Mouse (Mus musculus) limb, embryonic 12.5 days (tissue): Measurements from ENCODE around the gene Phf1. TPM values are rescaled to one million over a fixed set of nuclear protein-coding genes. Genes with fewer than 3 reads are reported as not detected.

Experiments
- ATAC-seq: fragments of 200-750 bp; cut with Nextera tagmentation; 2 replicates; pipeline ENCODE4 v1.8.0; 2017; ENCODE audit warnings: low read depth, moderate TSS enrichment; ENCODE audit not compliant: insufficient number of reproducible peaks, insufficient read depth, low FRiP score, low TSS enrichment
- H3K27ac ChIP-seq: fragments of 300-500 bp; sonication (generic); 2 replicates; pipeline ENCODE4 v1.5.1; 2016; ENCODE audit warnings: mild to moderate bottlenecking, moderate library complexity
- H3K27me3 ChIP-seq: fragments of 300-500 bp; sonication (generic); 2 replicates; pipeline ENCODE4 v1.6.1; 2016; ENCODE audit warnings: mild to moderate bottlenecking, moderate library complexity
- H3K36me3 ChIP-seq: fragments of 300-500 bp; sonication (generic); 2 replicates; pipeline ENCODE4 v1.6.1; 2016; ENCODE audit warnings: mild to moderate bottlenecking, moderate library complexity
- H3K4me1 ChIP-seq: fragments of 300-500 bp; sonication (generic); replicated peaks from 2 replicates; pipeline ENCODE4 v1.6.1; 2016
- H3K4me2 ChIP-seq: fragments of 300-500 bp; sonication (generic); 2 replicates; pipeline ENCODE4 v1.6.1; 2016; ENCODE audit warnings: mild to moderate bottlenecking, moderate library complexity
- H3K4me3 ChIP-seq: fragments of 300-500 bp; sonication (generic); replicated peaks from 2 replicates; pipeline ENCODE4 v1.5.1; 2016; ENCODE audit warnings: mild to moderate bottlenecking
- H3K9ac ChIP-seq: fragments of 300-500 bp; sonication (generic); replicated peaks from 2 replicates; pipeline ENCODE4 v1.6.1; 2016; ENCODE audit warnings: mild to moderate bottlenecking, moderate library complexity
- H3K9me3 ChIP-seq: fragments of 300-500 bp; sonication (generic); 2 replicates; pipeline ENCODE4 v1.6.1; 2016; ENCODE audit warnings: mild to moderate bottlenecking, moderate library complexity
- WGBS: fragments of 180-500 bp; shearing (Covaris S2); methylation state at CpG from one replicate; pipeline ENCODE4 v1.1.7; 2016; 5-methylcytosine and 5-hydroxymethylcytosine counted together
- polyA plus RNA-seq: library from polyadenylated mRNA; unstranded; fragments of >200 nt; fragmentation: Nextera tagmentation; extraction: Ambion mirVana; gene quantifications from 2 replicates; pipeline ENCODE4 v1.2.1, GENCODE M21; 2016

Gene Phf1
- polyA plus RNA-seq, 1 experiment from 2014 or later = 10.7 TPM

- Histone ChIP-seq H3K4me1 (peaks cover 65% of the 10 kb centered on the region), H3K36me3 (peaks cover 14% of the 10 kb centered on the region; the same call in 1 of the 2 replicates), H3K27ac (peak overlapping the region; percentile 95), H3K4me3 (peak overlapping the region; percentile 69), H3K9ac (peak overlapping the region; percentile 80), H3K4me2 (peak overlapping the region; percentile 85), H3K9me3 (no peaks in the 10 kb centered on the region), H3K27me3 (no peaks in the 10 kb centered on the region)
- WGBS = 13% methylated on average over 4 of the region's 4 CpGs
- no peak for ATAC-seq
Observed at GRCm38 (mm10) chr17:26941841-26942570, 9.2 kb downstream of the Phf1 start.

DNA sequence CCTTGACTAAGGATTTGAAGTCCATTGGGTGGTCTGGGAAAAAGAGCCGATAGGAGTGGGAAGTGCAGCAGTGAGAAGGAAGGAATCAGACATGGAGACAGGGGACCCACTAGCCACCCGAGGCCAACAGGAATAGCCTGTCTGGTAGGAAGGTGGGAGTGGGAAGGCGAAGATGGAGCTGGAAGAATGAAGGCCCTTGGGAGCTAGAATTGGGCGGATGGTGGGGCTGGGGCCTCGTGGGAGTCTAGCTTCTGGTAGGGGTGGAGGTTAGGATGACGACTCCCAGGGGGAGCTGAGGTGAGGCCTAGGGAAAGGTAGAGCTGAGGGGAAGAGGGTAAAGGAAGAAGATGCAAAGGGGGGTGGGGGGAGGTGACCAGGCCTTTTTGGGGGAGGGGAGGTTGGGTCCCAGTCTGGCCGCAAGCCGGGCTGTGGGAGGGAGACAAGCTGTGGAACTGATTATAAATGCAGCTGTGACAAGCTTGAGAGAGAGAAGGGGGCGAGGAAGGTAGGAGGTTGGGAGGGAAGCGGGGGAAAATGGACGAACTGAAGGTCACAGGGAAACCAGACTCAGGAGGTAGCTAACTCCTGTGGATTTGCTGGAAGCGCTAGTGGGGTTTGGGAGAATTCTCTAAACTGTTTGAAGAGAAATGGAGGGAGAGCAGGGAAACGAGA, 13.1 kb downstream of the Phf1 start:
- Histone ChIP-seq H3K4me2 (peak overlapping the region; percentile 82), H3K4me1 (peaks cover 68% of the 10 kb centered on the region), H3K27ac (peak overlapping the region; percentile 74), H3K9me3 (no peaks in the 10 kb centered on the region), H3K36me3 (peaks cover 6% of the 10 kb centered on the region; the same call in 1 of the 2 replicates), H3K27me3 (no peaks in the 10 kb centered on the region), H3K4me3 (peak overlapping the region; percentile 49), H3K9ac (peak overlapping the region; percentile 70)
- no peak for ATAC-seq
- 23% methylated on average over 13 of the region's 13 CpGs for WGBS

DNA sequence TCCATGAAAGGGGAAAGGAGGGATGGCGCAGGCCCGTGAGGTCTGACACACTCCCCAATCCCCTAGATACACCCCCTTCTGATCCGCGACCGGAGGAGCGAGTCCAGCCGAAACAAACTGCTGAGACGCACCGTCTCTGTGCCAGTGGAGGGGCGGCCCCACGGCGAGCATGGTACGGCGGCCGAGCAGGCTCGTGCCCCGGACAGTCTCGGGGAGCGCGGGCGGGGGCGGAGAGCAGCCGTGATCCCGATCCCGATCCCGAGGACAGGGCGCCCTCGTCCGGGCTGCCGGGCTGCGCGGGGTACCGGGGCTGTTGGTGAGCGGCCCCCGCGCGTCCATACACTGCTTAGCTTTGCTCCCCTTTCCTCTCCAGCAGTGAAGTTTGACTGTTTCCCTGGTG, 13.7 kb downstream of the Phf1 start:
- under 1% methylated on average over 36 of the region's 37 CpGs for WGBS
- H3K9ac ChIP-seq = peak overlapping the region; percentile 70
- H3K4me2 ChIP-seq = peak overlapping the region; percentile 82
- H3K27ac ChIP-seq = peak overlapping the region; percentile 74
- H3K27me3 ChIP-seq = no peaks in the 10 kb centered on the region
- peaks cover 66% of the 10 kb centered on the region for H3K4me1 ChIP-seq
- peaks cover 6% of the 10 kb centered on the region; the same call in 1 of the 2 replicates for H3K36me3 ChIP-seq
- 0 out of 2 replicates have a peak, but pooled peaks have one; percentile 7 for ATAC-seq
- H3K4me3 ChIP-seq = peak overlapping the region; percentile 49
- no peaks in the 10 kb centered on the region for H3K9me3 ChIP-seq

GRCm38 (mm10) chr17:26947231-26948100, 14.6 kb downstream of the Phf1 start:
- H3K4me3 ChIP-seq = peak overlapping the region; percentile 49; the same call in 1 of the 2 replicates
- peak overlapping the region; percentile 82 for H3K4me2 ChIP-seq
- no peaks in the 10 kb centered on the region for H3K9me3 ChIP-seq
- H3K36me3 ChIP-seq = peaks cover 6% of the 10 kb centered on the region; the same call in 1 of the 2 replicates
- peak overlapping the region; percentile 74 for H3K27ac ChIP-seq
- ATAC-seq = no peak
- no peaks in the 10 kb centered on the region for H3K27me3 ChIP-seq
- 55% methylated on average over 12 of the region's 12 CpGs for WGBS
- peaks cover 65% of the 10 kb centered on the region for H3K4me1 ChIP-seq
- peak overlapping the region; percentile 70; the same call in 1 of the 2 replicates for H3K9ac ChIP-seq

DNA sequence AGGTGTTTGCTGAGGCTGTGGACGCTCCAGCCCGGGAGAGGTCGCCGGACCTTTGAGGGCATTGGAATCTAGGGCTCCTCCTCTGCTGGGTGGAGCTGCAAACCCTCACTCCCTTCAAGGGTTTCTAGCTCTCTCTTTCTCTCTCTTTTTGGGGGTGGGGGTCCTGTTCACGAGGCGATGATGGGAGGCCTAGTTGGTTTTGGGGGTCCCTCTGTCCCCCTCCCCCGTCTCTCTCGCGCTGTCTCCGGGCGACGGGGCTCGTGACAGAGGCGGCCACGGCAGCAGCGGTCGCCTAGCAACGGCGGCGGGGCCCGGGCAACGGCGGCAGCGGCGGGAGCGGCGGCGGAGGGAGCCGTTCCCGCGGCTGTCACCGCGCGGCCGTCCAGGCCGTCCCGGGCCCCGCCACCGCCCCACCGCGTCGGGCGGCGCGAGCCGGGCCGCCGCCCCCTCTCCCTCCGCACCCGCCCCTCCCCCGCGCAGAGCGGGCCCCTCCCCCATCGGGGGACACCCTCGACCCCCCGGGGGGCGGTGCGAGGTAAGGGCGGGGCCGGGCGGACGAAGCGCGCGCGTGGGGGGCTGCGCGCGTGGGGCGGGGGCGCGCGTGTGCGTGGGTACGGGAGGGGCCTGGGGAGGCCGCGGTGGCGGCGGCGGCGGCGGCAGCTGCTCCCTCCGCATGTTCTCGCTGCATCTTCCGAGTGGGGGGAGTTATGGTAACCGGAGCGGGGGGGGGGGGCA, 15.6 kb downstream of the Phf1 start:
- Histone ChIP-seq H3K27me3 (no peaks in the 10 kb centered on the region; the same call in 1 of the 2 replicates), H3K9me3 (no peaks in the 10 kb centered on the region), H3K4me1 (peaks cover 71% of the 10 kb centered on the region), H3K27ac (peak overlapping the region; percentile 81), H3K4me2 (peak overlapping the region; percentile 98), H3K4me3 (peak overlapping the region; percentile 85), H3K36me3 (peaks cover 6% of the 10 kb centered on the region; the same call in 1 of the 2 replicates), H3K9ac (peak overlapping the region; percentile 87)
- ATAC-seq = no peak
- WGBS = under 1% methylated on average over 26 of the region's 87 CpGs

GRCm38 (mm10) chr17:26949051-26949577, 16.3 kb downstream of the Phf1 start:
- Histone ChIP-seq H3K27me3 (no peaks in the 10 kb centered on the region; the same call in 1 of the 2 replicates), H3K4me1 (peaks cover 78% of the 10 kb centered on the region), H3K9ac (peak overlapping the region; percentile 87), H3K4me2 (peak overlapping the region; percentile 98), H3K36me3 (peaks cover 6% of the 10 kb centered on the region; the same call in 1 of the 2 replicates), H3K27ac (peak overlapping the region; percentile 81), H3K4me3 (peak overlapping the region; percentile 85), H3K9me3 (no peaks in the 10 kb centered on the region)
- WGBS = 7% methylated on average over 13 of the region's 14 CpGs
- 0 out of 2 replicates have a peak, but pooled peaks have one; percentile 20 for ATAC-seq

- ATAC-seq = no peak
- Histone ChIP-seq H3K4me3 (peak overlapping the region; percentile 85; the same call in 1 of the 2 replicates), H3K4me1 (peaks cover 78% of the 10 kb centered on the region), H3K4me2 (peak overlapping the region; percentile 98), H3K9ac (no peak overlapping the region), H3K27ac (peak overlapping the region; percentile 81; the same call in 1 of the 2 replicates), H3K36me3 (peaks cover 6% of the 10 kb centered on the region), H3K27me3 (no peaks in the 10 kb centered on the region; the same call in 1 of the 2 replicates), H3K9me3 (no peaks in the 10 kb centered on the region)
- WGBS = 43% methylated on average over 5 of the region's 5 CpGs
Observed at GRCm38 (mm10) chr17:26949866-26950265, 17.0 kb downstream of the Phf1 start.

- Histone ChIP-seq H3K9ac (no peak overlapping the region; the same call in 1 of the 2 replicates), H3K4me2 (peak overlapping the region; percentile 92), H3K9me3 (no peaks in the 10 kb centered on the region), H3K4me3 (peak overlapping the region; percentile 46), H3K27me3 (no peaks in the 10 kb centered on the region; the same call in 1 of the 2 replicates), H3K27ac (peak overlapping the region; percentile 81), H3K36me3 (peaks cover 13% of the 10 kb centered on the region), H3K4me1 (peaks cover 73% of the 10 kb centered on the region)
- no peak for ATAC-seq
- WGBS = 25% methylated on average over 7 of the region's 7 CpGs
Observed at GRCm38 (mm10) chr17:26950560-26951288, 17.9 kb downstream of the Phf1 start.

DNA sequence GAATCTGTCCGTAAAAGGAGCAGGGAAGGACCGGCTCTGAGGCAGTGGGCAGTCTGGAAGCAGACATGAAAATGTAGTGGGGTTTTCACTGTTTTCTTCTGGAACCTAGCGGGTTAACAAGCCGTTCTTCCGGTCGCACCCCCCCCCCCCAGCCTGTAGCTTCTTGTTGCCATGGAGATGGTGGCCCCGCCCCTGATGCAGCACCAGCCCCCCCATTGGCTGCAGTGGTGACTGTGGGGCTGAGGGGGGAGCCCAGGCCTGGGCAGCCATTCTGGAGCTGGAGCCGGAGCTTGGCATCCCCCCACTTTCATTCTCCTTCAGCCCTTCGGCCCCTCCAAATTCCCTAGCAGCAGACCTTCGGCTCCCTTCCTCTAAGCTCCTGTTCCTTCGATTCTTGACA, 18.6 kb downstream of the Phf1 start:
- ATAC-seq = peak; percentile 41
- peak overlapping the region; percentile 92 for H3K4me2 ChIP-seq
- H3K4me1 ChIP-seq = peaks cover 66% of the 10 kb centered on the region
- peak overlapping the region; percentile 46 for H3K4me3 ChIP-seq
- H3K9me3 ChIP-seq = no peaks in the 10 kb centered on the region
- peak overlapping the region; percentile 66 for H3K9ac ChIP-seq
- H3K36me3 ChIP-seq = peaks cover 19% of the 10 kb centered on the region
- no peaks in the 10 kb centered on the region; the same call in 1 of the 2 replicates for H3K27me3 ChIP-seq
- peak overlapping the region; percentile 81 for H3K27ac ChIP-seq
- whole genome bisulfite sequencing = under 1% methylated on average over 10 of the region's 11 CpGs
